Mouse (Mus musculus): ENCODE data around the gene Tent5c. TPM values are rescaled to one million over a fixed set of nuclear protein-coding genes. Genes with fewer than 3 reads are reported as not detected.
"Not testable (repeated sequence)": the region's sequence is repeated elsewhere in the genome, so short reads cannot be mapped to it uniquely, and the experiment has no call there.

Tent5c gene
- polyA plus RNA-seq, 1 experiment from 2014 or later = 31.3 TPM

- Histone ChIP-seq H3K9ac (no peak overlapping the region), H3K36me3 (no peaks in the 10 kb centered on the region), H3K4me1 (peaks cover 51% of the 10 kb centered on the region), H3K27ac (replicated peaks) (peak overlapping the region; percentile 26; the same call in 1 of the 2 replicates), H3K9me3 (no peaks in the 10 kb centered on the region), H3K4me2 (no peak overlapping the region), H3K27me3 (replicated peaks) (no peaks in the 10 kb centered on the region; the same call in 1 of the 2 replicates), H3K4me3 (no peak overlapping the region)
- WGBS = 31% methylated on average over 1 of the region's 1 CpGs
- ATAC-seq (ENCODE audit: extremely low read depth, insufficient number of reproducible peaks, low FRiP score, low TSS enrichment) = no peak
Observed at GRCm38 (mm10) chr3:100418387-100418786, 70.7 kb downstream of the Tent5c start.

GRCm38 (mm10) chr3:100417772-100418311 lies 71.3 kb downstream of the Tent5c start:
- peaks cover 51% of the 10 kb centered on the region for H3K4me1 ChIP-seq
- peak overlapping the region; percentile 26 for H3K4me2 ChIP-seq
- no peak overlapping the region for H3K4me3 ChIP-seq
- no peaks in the 10 kb centered on the region for H3K36me3 ChIP-seq
- no peak for ATAC-seq (ENCODE audit: extremely low read depth, insufficient number of reproducible peaks, low FRiP score, low TSS enrichment)
- no peak overlapping the region for H3K9ac ChIP-seq
- no peaks in the 10 kb centered on the region for H3K9me3 ChIP-seq
- no peaks in the 10 kb centered on the region; the same call in 1 of the 2 replicates for H3K27me3 ChIP-seq (replicated peaks)
- H3K27ac ChIP-seq (replicated peaks) = peak overlapping the region; percentile 26; the same call in 1 of the 2 replicates
- 30% methylated on average over 10 of the region's 10 CpGs for WGBS

GRCm38 (mm10) chr3:100415671-100416070 lies 73.5 kb downstream of the Tent5c start:
- H3K4me3 ChIP-seq = no peak overlapping the region
- H3K36me3 ChIP-seq = no peaks in the 10 kb centered on the region
- no peaks in the 10 kb centered on the region for H3K27me3 ChIP-seq (replicated peaks)
- no peak overlapping the region for H3K4me2 ChIP-seq
- peaks cover 50% of the 10 kb centered on the region for H3K4me1 ChIP-seq
- no peak for ATAC-seq (ENCODE audit: extremely low read depth, insufficient number of reproducible peaks, low FRiP score, low TSS enrichment)
- no peaks in the 10 kb centered on the region for H3K9me3 ChIP-seq
- no peak overlapping the region for H3K27ac ChIP-seq (replicated peaks)
- 44% methylated on average over 5 of the region's 5 CpGs for WGBS
- no peak overlapping the region for H3K9ac ChIP-seq

GRCm38 (mm10) chr3:100413586-100413985 lies 75.5 kb downstream of the Tent5c start:
- not testable (repeated sequence) for H3K9ac ChIP-seq; H3K36me3 ChIP-seq; H3K27me3 ChIP-seq (replicated peaks); H3K4me3 ChIP-seq; H3K4me2 ChIP-seq; H3K27ac ChIP-seq (replicated peaks); ATAC-seq (ENCODE audit: extremely low read depth, insufficient number of reproducible peaks, low FRiP score, low TSS enrichment); H3K9me3 ChIP-seq
- peaks cover 29% of the 10 kb centered on the region for H3K4me1 ChIP-seq
- WGBS = 83% methylated on average over 3 of the region's 3 CpGs

- no peak overlapping the region for H3K9ac ChIP-seq
- no peaks in the 10 kb centered on the region for H3K36me3 ChIP-seq
- peaks cover 15% of the 10 kb centered on the region for H3K4me1 ChIP-seq
- H3K4me2 ChIP-seq = no peak overlapping the region
- H3K4me3 ChIP-seq = no peak overlapping the region
- WGBS = 83% methylated on average over 7 of the region's 7 CpGs
- ATAC-seq (ENCODE audit: extremely low read depth, insufficient number of reproducible peaks, low FRiP score, low TSS enrichment) = no peak
- no peaks in the 10 kb centered on the region for H3K27me3 ChIP-seq (replicated peaks)
- H3K9me3 ChIP-seq = no peaks in the 10 kb centered on the region
- H3K27ac ChIP-seq (replicated peaks) = no peak overlapping the region
Observed at GRCm38 (mm10) chr3:100411945-100412344, 77.2 kb downstream of the Tent5c start.

- Histone ChIP-seq H3K36me3 (no peaks in the 10 kb centered on the region), H3K4me2 (no peak overlapping the region), H3K4me1 (no peaks in the 10 kb centered on the region), H3K27ac (replicated peaks) (no peak overlapping the region), H3K4me3 (no peak overlapping the region), H3K9me3 (no peaks in the 10 kb centered on the region), H3K9ac (no peak overlapping the region), H3K27me3 (replicated peaks) (no peaks in the 10 kb centered on the region)
- 68% methylated on average over 2 of the region's 2 CpGs for WGBS
- ATAC-seq (ENCODE audit: extremely low read depth, insufficient number of reproducible peaks, low FRiP score, low TSS enrichment) = no peak
Observed at GRCm38 (mm10) chr3:100409280-100409679, 79.8 kb downstream of the Tent5c start.

- H3K9ac ChIP-seq = no peak overlapping the region
- H3K36me3 ChIP-seq = no peaks in the 10 kb centered on the region
- H3K27me3 ChIP-seq (replicated peaks) = no peaks in the 10 kb centered on the region
- no peak overlapping the region for H3K27ac ChIP-seq (replicated peaks)
- H3K9me3 ChIP-seq = no peaks in the 10 kb centered on the region
- no peaks in the 10 kb centered on the region for H3K4me1 ChIP-seq
- H3K4me2 ChIP-seq = no peak overlapping the region
- H3K4me3 ChIP-seq = no peak overlapping the region
- 49% methylated on average over 2 of the region's 2 CpGs for WGBS
- ATAC-seq (ENCODE audit: extremely low read depth, insufficient number of reproducible peaks, low FRiP score, low TSS enrichment) = no peak
Observed at GRCm38 (mm10) chr3:100408351-100409043, 80.6 kb downstream of the Tent5c start.

- no peak overlapping the region for H3K9ac ChIP-seq
- no peaks in the 10 kb centered on the region for H3K36me3 ChIP-seq
- H3K27ac ChIP-seq (replicated peaks) = no peak overlapping the region
- no peaks in the 10 kb centered on the region for H3K27me3 ChIP-seq (replicated peaks)
- no peaks in the 10 kb centered on the region for H3K9me3 ChIP-seq
- H3K4me2 ChIP-seq = no peak overlapping the region
- H3K4me1 ChIP-seq = no peaks in the 10 kb centered on the region
- H3K4me3 ChIP-seq = no peak overlapping the region
- ATAC-seq (ENCODE audit: extremely low read depth, insufficient number of reproducible peaks, low FRiP score, low TSS enrichment) = no peak
- WGBS = 76% methylated on average over 4 of the region's 4 CpGs
Observed at GRCm38 (mm10) chr3:100402656-100403055, 86.5 kb downstream of the Tent5c start.

Other genes starting within 250 kb of the Tent5c start
- gene Man1a2, start 196.2 kb upstream of the Tent5c start, polyA plus RNA-seq (2015; fragmentation: Nextera tagmentation; extraction: Ambion mirVana) = 46.7 and 54.2 TPM in 2 replicates

Data from heart, embryonic 13.5 days (tissue).